Mouse (Mus musculus): ENCODE data around the gene Hoxb13. TPM values are rescaled to one million over a fixed set of nuclear protein-coding genes. Genes with fewer than 3 reads are reported as not detected.

The Hoxb13 gene
- total RNA-seq, 2 experiments from 2014 or later = not detected

DNA sequence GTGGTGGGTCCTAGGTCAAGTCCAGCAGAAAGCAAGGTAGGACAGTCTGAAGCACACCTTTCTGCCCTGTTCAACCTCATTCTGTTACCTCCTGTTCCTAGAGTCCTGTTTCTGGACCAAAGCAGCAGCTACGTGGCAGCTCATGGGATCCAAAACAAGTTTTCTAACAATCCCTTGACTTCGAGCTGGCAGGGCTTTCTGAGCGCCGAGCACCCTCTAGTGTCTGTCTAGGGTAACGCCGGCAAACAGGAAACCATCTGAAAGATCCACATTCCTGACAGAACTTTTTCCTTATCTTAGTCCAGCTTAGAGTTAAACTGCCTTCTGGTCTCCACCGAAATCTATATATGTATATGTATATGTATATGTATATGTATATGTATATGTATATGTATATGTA, 46.1 kb downstream of the Hoxb13 start:
- no peak for ATAC-seq (replicated peaks; ENCODE audit: low FRiP score, poor library complexity, severe bottlenecking)

Other genes with a start within 250 kb of the Hoxb13 start
- gene Igf2bp1, start 188.4 kb upstream of the Hoxb13 start, total RNA-seq (2015; ENCODE audit: low replicate concordance) = not detected in 2 replicates
- not detected in 2 replicates for gene Igf2bp1, start 188.4 kb upstream of the Hoxb13 start, total RNA-seq (2017; ENCODE audit: low replicate concordance)
- not detected in 2 replicates for gene Gip, start 169.8 kb upstream of the Hoxb13 start, total RNA-seq (2015; ENCODE audit: low replicate concordance)
- gene Gip, start 169.8 kb upstream of the Hoxb13 start, total RNA-seq (2017; ENCODE audit: low replicate concordance) = not detected in 2 replicates
- gene Snf8, start 159.4 kb upstream of the Hoxb13 start, total RNA-seq (2015; ENCODE audit: low replicate concordance) = 25.7 and 27.9 TPM in 2 replicates
- gene Snf8, start 159.4 kb upstream of the Hoxb13 start, total RNA-seq (2017; ENCODE audit: low replicate concordance) = 11.3 and 37.1 TPM in 2 replicates
- gene Ube2z, start 128.9 kb upstream of the Hoxb13 start, total RNA-seq (2015; ENCODE audit: low replicate concordance) = 7.1 TPM in 2 replicates
- 9.2 and 10.3 TPM in 2 replicates for gene Ube2z, start 128.9 kb upstream of the Hoxb13 start, total RNA-seq (2017; ENCODE audit: low replicate concordance)
- 127 and 128 TPM in 2 replicates for gene Atp5g1, start 118.6 kb upstream of the Hoxb13 start, total RNA-seq (2015; ENCODE audit: low replicate concordance)
- 4.8 and 21.7 TPM in 2 replicates for gene Atp5g1, start 118.6 kb upstream of the Hoxb13 start, total RNA-seq (2017; ENCODE audit: low replicate concordance)
- not detected in 2 replicates for gene Calcoco2, start 82.4 kb upstream of the Hoxb13 start, total RNA-seq (2015; ENCODE audit: low replicate concordance)
- gene Calcoco2, start 82.4 kb upstream of the Hoxb13 start, total RNA-seq (2017; ENCODE audit: low replicate concordance) = 0.17 TPM in 1 of 2 replicates, not detected in the other
- not detected in 2 replicates for gene Ttll6, start 60.5 kb upstream of the Hoxb13 start, total RNA-seq (2015; ENCODE audit: low replicate concordance)
- not detected in 2 replicates for gene Ttll6, start 60.5 kb upstream of the Hoxb13 start, total RNA-seq (2017; ENCODE audit: low replicate concordance)
- not detected in 2 replicates for gene Hoxb9, start 77.1 kb downstream of the Hoxb13 start, total RNA-seq (2015; ENCODE audit: low replicate concordance)
- 0.56 TPM in 1 of 2 replicates, not detected in the other for gene Hoxb9, start 77.1 kb downstream of the Hoxb13 start, total RNA-seq (2017; ENCODE audit: low replicate concordance)
- gene Hoxb8, start 87.6 kb downstream of the Hoxb13 start, total RNA-seq (2015; ENCODE audit: low replicate concordance) = not detected in 2 replicates
- gene Hoxb8, start 87.6 kb downstream of the Hoxb13 start, total RNA-seq (2017; ENCODE audit: low replicate concordance) = not detected in 2 replicates
- gene Hoxb7, start 92.3 kb downstream of the Hoxb13 start, total RNA-seq (2015; ENCODE audit: low replicate concordance) = not detected in 2 replicates
- gene Hoxb7, start 92.3 kb downstream of the Hoxb13 start, total RNA-seq (2017; ENCODE audit: low replicate concordance) = not detected in 2 replicates
- gene Hoxb6, start 98.2 kb downstream of the Hoxb13 start, total RNA-seq (2015; ENCODE audit: low replicate concordance) = not detected in 2 replicates
- not detected in 2 replicates for gene Hoxb6, start 98.2 kb downstream of the Hoxb13 start, total RNA-seq (2017; ENCODE audit: low replicate concordance)
- not detected in 2 replicates for gene Hoxb5, start 109.0 kb downstream of the Hoxb13 start, total RNA-seq (2015; ENCODE audit: low replicate concordance)
- gene Hoxb5, start 109.0 kb downstream of the Hoxb13 start, total RNA-seq (2017; ENCODE audit: low replicate concordance) = not detected in 2 replicates
- 0.63 TPM in 1 of 2 replicates, not detected in the other for gene Hoxb4, start 124.0 kb downstream of the Hoxb13 start, total RNA-seq (2015; ENCODE audit: low replicate concordance)
- gene Hoxb4, start 124.0 kb downstream of the Hoxb13 start, total RNA-seq (2017; ENCODE audit: low replicate concordance) = 0.56 and 0.77 TPM in 2 replicates
- gene Hoxb3, start 129.0 kb downstream of the Hoxb13 start, total RNA-seq (2015; ENCODE audit: low replicate concordance) = not detected in 2 replicates
- gene Hoxb3, start 129.0 kb downstream of the Hoxb13 start, total RNA-seq (2017; ENCODE audit: low replicate concordance) = not detected in 2 replicates
- gene Hoxb2, start 156.2 kb downstream of the Hoxb13 start, total RNA-seq (2015; ENCODE audit: low replicate concordance) = not detected in 2 replicates
- gene Hoxb2, start 156.2 kb downstream of the Hoxb13 start, total RNA-seq (2017; ENCODE audit: low replicate concordance) = not detected in 2 replicates
- not detected in 2 replicates for gene Hoxb1, start 171.4 kb downstream of the Hoxb13 start, total RNA-seq (2015; ENCODE audit: low replicate concordance)
- not detected in 2 replicates for gene Hoxb1, start 171.4 kb downstream of the Hoxb13 start, total RNA-seq (2017; ENCODE audit: low replicate concordance)